1 mouse cellular context compared by ENCODE assay signal in genomic region chr11:48821299-48821698, GRCm38 (mm10). TPM values are rescaled to one million over a fixed set of nuclear protein-coding genes. Genes with fewer than 3 reads are reported as not detected.
"Had no signal": no experiment of that assay in that cellular context is flagged by ENCODE, and none has a peak within 500 bp of the region (broad histone marks: within the 10 kb centered on the region; RNA-seq: fewer than 3 reads in every experiment).

No protein-coding gene starts in this region.

RNA-seq across cellular contexts. Expression of gene Trim7, which starts 4.6 kb away (rescaled TPM):
- polyA plus RNA-seq: liver, embryonic 12.5 days had no signal
